26 mouse cellular contexts compared by ENCODE assay signal in genomic region chr3:88918981-88919380, GRCm38 (mm10). TPM values are rescaled to one million over a fixed set of nuclear protein-coding genes. Genes with fewer than 3 reads are reported as not detected.
DNase-seq lines count a peak whose midpoint lies in the region; ATAC-seq and TF ChIP-seq lines count a peak whose summit lies in the region.
"Had no signal": no experiment of that assay in that cellular context is flagged by ENCODE, and none has a peak within 500 bp of the region (broad histone marks: within the 10 kb centered on the region; RNA-seq: fewer than 3 reads in every experiment).

No protein-coding gene starts in this region.

- no peak overlapping the region for H3K9ac ChIP-seq in kidney, embryonic 16.5 days (replicated peaks; ENCODE audit: low read length)
- H3K9ac ChIP-seq: forebrain, embryonic 13.5 days; hindbrain, embryonic 12.5 days; liver, embryonic 12.5 days; liver, postnatal 0 days; neural tube, embryonic 15.5 days had no signal

- no peak overlapping the region for H3K27ac ChIP-seq in layer of hippocampus, adult 2 months
- peak overlapping the region; percentile 65 for H3K27ac ChIP-seq in kidney, embryonic 16.5 days (ENCODE audit: low read length)
- H3K27ac ChIP-seq: forebrain, embryonic 13.5 days; hindbrain, embryonic 12.5 days; liver, embryonic 12.5 days; macrophage; neural tube, embryonic 15.5 days had no signal

- ATAC-seq in kidney, embryonic 16.5 days (ENCODE audit: low FRiP score, low TSS enrichment), result no peak
- ATAC-seq: forebrain, embryonic 13.5 days; intestine, embryonic 16.5 days; liver, embryonic 12.5 days; liver, postnatal 0 days had no signal

- H3K4me2 ChIP-seq in kidney, embryonic 16.5 days (replicated peaks; ENCODE audit: low read depth, low read length), result 0 out of 2 replicates have a peak overlapping the region, but pooled peaks have one; percentile 2
- H3K4me2 ChIP-seq: forebrain, embryonic 13.5 days; heart, embryonic 11.5 days; hindbrain, embryonic 12.5 days; liver, embryonic 12.5 days; neural tube, embryonic 15.5 days had no signal

- WGBS in kidney, embryonic 16.5 days, result 58% methylated on average over 13 of the region's 13 CpGs

- no peak for DNase-seq in layer of hippocampus, adult 2 months (ENCODE audit: low spot score in 2 of 2)
- no peak for DNase-seq in layer of hippocampus, adult 9-10 months (ENCODE audit: low spot score)
- peak; percentile 28 for DNase-seq in kidney, adult 18-20 months
- peak; percentile 52 to 56 for DNase-seq in kidney, postnatal 36 days
- no peak for DNase-seq in left cerebral cortex, adult 11 months (ENCODE audit: low spot score)
- no peak for DNase-seq in ovary, postnatal 10 days (ENCODE audit: low spot score)
- DNase-seq: cerebellum, adult 9-10 months; cerebellum, postnatal 36 days; gastrocnemius, postnatal 36 days; heart, adult 18-20 months; heart, postnatal 36 days; left cerebral cortex, postnatal 4 days; liver, postnatal 0 days; midbrain, embryonic 14.5 days; right cerebral cortex, postnatal 25 days; spleen, adult 18-20 months; thymus, adult 2 months; thymus, postnatal 36 days had no signal

- peaks cover 34% of the 10 kb centered on the region for H3K36me3 ChIP-seq in kidney, embryonic 16.5 days (ENCODE audit: insufficient read depth, low read length)

- H3K4me3 ChIP-seq in layer of hippocampus, adult 2 months, result no peak overlapping the region
- no peak overlapping the region for H3K4me3 ChIP-seq in kidney, embryonic 16.5 days (ENCODE audit: low read length)
- H3K4me3 ChIP-seq: forebrain, embryonic 13.5 days; hindbrain, embryonic 12.5 days; liver, embryonic 12.5 days; neural tube, embryonic 15.5 days had no signal

- peak; percentile 51 for TF ChIP-seq CTCF in layer of hippocampus, adult 2 months (conservative IDR thresholded peaks at IDR 0.05)

- H3K27me3 ChIP-seq in kidney, embryonic 16.5 days (ENCODE audit: insufficient read depth, low read length), result no peaks in the 10 kb centered on the region
- H3K27me3 ChIP-seq: forebrain, embryonic 13.5 days; hindbrain, embryonic 12.5 days; liver, embryonic 12.5 days; neural tube, embryonic 15.5 days had no signal

- H3K9me3 ChIP-seq in kidney, embryonic 16.5 days (ENCODE audit: low read length), result peaks cover 8% of the 10 kb centered on the region
- H3K9me3 ChIP-seq: forebrain, embryonic 13.5 days; neural tube, embryonic 15.5 days had no signal

- H3K4me1 ChIP-seq in kidney, embryonic 16.5 days (ENCODE audit: insufficient read depth, low read length), result peaks cover 9% of the 10 kb centered on the region; the same call in 1 of the 2 replicates

RNA-seq across cellular contexts. Expression of gene Msto1, which starts 5.2 kb away (rescaled TPM):
- 10 to 100 TPM; 22.5 to 25.0 TPM for total RNA-seq in layer of hippocampus, adult 2 months (2021)
- 61.9 and 69.8 TPM in 2 replicates for polyA plus RNA-seq in kidney, embryonic 16.5 days (2015; fragmentation: Nextera tagmentation; extraction: Ambion mirVana)

RNA-seq across cellular contexts. Expression of gene Ash1l, which starts 31.4 kb away (rescaled TPM):
- total RNA-seq in layer of hippocampus, adult 2 months (2021), result 10 to 100 TPM; 88.9 to 94.5 TPM
- polyA plus RNA-seq in kidney, embryonic 16.5 days (2015; fragmentation: Nextera tagmentation; extraction: Ambion mirVana), result 16.6 and 22.1 TPM in 2 replicates

RNA-seq across cellular contexts. Expression of gene Dap3, which starts 32.0 kb away (rescaled TPM):
- 100 to 1,000 TPM; 107 to 108 TPM for total RNA-seq in layer of hippocampus, adult 2 months (2021)
- 161 and 163 TPM in 2 replicates for polyA plus RNA-seq in kidney, embryonic 16.5 days (2015; fragmentation: Nextera tagmentation; extraction: Ambion mirVana)

Comparison
In these comparisons a context has a peak if more than half of its experiments do, and no peak if none do; other contexts are left out.
1. DNase-seq: peak in kidney, adult 18-20 months (single experiment) and kidney, postnatal 36 days (2 of 2); none in layer of hippocampus, adult 2 months (0 of 2), layer of hippocampus, adult 9-10 months (single experiment), left cerebral cortex, adult 11 months (single experiment) and ovary, postnatal 10 days (single experiment).